Mouse (Mus musculus) thymus, postnatal 10 days (tissue): ENCODE data around the gene Col5a3.

ENCODE experiments used
- DNase-seq, 2 experiments: peaks; one replicate each; pipeline ENCODE4 v3.0.0; 2021; ENCODE audit warnings: low spot score in 2 of 2

The Col5a3 gene

DNA sequence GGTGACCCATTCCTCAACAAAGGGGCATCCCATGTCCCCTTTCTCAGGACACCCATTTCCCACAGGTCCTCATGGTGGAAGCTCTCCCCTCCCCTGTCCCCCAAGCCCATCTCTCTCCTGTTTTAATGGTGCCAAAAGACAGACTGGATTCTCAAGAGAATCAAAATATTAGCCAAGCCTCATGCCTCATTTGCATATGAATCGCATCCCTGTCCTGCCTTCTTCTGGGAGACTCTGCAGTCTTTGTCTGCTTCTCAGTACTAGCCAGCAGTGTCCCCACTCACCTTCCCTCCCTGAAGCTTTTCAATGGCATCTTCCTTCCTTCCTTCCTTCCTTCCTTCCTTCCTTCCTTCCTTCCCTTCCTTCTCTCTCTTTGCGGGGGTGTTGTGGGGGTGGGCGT lies 67.2 kb downstream of the Col5a3 start:
- DNase-seq: no peak

DNA sequence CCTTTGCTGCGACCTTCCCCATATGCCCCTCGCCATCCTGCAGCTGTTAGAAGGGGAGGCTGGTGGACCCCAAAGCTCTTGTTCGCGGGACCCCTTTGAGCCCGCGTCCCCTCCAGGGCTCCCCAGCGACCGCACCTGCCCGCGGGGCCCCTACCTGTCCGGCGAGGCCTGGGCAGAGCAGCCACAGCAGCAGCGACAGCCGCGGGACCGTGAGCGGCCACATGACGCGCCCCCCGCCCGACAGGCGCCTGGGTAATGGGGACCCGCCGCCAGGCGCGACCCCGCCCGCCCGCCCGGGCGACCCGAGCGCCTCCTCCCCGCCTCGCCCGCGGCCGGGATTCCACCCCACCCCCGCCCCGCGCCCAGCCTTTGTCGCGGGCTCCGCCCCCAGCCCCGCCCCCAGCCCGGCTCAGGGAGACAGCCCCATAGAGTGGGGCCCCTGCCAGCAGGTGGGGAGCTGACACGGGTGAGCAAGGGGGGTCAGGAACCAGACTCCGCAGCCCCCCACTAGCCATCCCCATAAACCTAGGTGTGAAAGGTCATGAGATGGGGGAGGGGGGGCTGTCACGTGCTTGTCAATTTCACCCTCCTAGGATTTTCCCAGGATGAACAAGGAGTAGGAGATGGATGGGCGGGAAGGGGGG lies 68.7 kb downstream of the Col5a3 start, which contains the start of gene Olfm2:
Olfm2 (minus strand) TSS at position 333 of the 644 bp plus-strand sequence.
- peak in 1 of 2 experiments; percentile 28 for DNase-seq

DNA sequence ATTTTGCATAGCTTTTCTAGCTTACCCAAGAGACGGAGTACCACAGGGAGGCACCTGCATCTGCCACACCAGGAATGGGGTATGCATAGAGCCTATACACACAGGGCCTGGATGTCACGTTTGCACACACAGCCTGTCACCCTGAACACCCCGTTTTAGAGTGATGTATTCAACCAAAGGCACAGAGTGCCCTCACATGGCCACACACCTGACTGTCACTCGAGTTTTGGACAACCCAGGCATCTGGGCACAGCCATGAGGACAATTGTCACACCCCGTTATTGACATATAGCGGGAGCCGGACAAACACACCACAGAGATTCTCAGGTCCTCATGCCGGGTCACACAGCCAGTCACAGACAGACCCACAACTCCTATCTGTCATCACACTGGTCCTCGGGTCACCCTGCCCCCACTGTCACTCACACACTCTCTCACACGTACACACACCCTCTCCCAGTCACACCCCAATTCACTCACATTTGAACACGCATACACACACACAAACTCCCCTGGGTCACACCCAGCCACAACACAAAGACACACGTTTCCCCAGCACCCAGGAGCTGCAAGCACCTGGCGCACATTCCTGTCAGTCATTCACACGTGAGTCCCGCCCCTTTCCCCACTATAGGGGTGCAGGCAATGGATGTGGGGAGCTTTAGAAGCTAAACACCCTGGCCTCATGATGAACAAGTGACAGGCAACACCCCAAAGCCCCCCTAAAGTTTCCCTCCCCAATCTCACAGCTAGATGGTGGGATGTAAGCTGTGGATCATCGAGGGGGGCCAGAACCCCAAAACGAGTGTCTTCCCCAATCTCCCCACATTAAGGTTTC lies 69.5 kb downstream of the Col5a3 start:
- no peak for DNase-seq

- DNase-seq: peak in 1 of 2 experiments; percentile 38
Observed at GRCm38 (mm10) chr9:20743946-20744738, 70.7 kb downstream of the Col5a3 start.

- peak; percentile 37 to 74 for DNase-seq
Observed at GRCm38 (mm10) chr9:20740407-20740806, 74.5 kb downstream of the Col5a3 start.

GRCm38 (mm10) chr9:20738251-20738999 lies 76.4 kb downstream of the Col5a3 start:
- DNase-seq: peak in 1 of 2 experiments; percentile 29

- no peak for DNase-seq
Observed at GRCm38 (mm10) chr9:20737227-20737626, 77.6 kb downstream of the Col5a3 start.

GRCm38 (mm10) chr9:20734692-20735091 lies 80.2 kb downstream of the Col5a3 start:
- no peak for DNase-seq

DNA sequence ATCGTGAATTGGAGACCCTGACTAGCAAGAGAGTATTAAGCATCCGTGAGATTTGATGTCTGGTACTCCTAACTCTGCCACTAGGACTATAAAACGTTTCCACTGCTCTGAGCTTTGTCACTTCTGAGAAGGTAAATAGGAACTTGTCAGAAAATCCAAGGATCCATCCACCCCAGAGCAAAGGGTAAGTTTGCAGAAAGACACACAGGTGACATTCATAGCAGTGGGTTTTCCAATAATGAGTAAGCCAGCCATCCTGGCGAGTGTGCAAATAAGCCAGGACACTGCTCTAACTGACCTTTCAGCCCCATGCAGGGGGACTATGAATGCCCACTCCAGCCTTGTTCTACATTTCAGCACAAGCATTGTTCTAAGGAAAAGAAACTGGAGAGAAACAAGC lies 83.1 kb downstream of the Col5a3 start:
- no peak for DNase-seq

DNA sequence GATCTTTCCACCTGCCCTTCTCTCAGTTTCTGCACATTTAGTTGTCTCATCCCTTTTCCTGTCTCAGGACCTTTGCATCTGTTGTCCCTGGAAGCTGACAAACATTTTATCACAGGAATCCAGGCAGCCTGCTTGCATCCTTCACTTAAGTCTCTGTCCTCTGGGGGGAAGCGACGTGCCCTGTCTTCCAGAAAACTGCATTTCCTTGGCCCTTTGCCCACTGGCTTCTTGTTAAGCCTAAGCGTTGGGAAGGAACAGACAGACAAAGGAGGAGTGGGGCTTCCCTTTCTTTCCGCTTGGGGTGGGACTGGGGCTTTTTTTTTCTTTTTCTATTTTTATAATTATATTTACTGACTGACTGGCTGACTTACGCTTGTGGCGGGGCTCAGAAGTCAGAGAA lies 85.4 kb downstream of the Col5a3 start:
- no peak for DNase-seq

GRCm38 (mm10) chr9:20727601-20728113 lies 87.2 kb downstream of the Col5a3 start:
- DNase-seq: peak in 1 of 2 experiments; percentile 60

DNA sequence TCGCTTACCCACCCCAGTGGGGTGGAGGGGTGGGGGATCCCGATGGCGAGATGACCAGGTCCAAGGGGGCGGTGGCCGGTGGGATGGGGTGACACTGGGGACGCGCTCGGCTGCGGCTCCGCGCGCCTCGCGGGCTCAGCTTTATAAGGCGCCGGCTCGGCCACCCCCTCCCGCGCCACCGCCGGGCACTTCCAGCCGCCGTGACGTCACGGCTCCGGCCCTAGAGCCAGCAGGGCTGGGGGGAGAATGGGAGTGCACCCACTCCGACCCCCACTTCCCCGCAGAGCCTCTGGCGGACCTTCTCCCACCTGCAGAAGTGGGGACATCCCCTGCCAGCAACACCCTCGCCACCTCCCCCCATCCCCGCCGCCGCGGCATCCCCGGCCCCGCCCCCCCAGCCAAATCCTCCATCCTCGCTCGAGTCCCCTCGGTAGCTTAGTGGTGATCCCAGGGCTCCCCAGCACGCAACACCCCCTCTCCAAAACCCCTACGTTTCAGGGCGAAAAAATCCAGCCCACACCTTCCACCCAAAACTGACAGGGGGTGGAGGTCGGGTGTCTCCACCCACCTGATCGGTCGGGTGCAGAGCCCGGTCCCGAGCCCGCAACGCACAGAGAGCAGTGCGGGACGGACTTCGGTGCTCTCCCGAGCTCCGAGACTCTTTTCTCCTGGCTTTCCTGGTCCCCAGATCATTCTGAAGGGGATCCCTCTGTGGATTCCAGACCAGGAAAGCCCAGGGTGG lies 87.8 kb downstream of the Col5a3 start:
- DNase-seq: no peak

DNA sequence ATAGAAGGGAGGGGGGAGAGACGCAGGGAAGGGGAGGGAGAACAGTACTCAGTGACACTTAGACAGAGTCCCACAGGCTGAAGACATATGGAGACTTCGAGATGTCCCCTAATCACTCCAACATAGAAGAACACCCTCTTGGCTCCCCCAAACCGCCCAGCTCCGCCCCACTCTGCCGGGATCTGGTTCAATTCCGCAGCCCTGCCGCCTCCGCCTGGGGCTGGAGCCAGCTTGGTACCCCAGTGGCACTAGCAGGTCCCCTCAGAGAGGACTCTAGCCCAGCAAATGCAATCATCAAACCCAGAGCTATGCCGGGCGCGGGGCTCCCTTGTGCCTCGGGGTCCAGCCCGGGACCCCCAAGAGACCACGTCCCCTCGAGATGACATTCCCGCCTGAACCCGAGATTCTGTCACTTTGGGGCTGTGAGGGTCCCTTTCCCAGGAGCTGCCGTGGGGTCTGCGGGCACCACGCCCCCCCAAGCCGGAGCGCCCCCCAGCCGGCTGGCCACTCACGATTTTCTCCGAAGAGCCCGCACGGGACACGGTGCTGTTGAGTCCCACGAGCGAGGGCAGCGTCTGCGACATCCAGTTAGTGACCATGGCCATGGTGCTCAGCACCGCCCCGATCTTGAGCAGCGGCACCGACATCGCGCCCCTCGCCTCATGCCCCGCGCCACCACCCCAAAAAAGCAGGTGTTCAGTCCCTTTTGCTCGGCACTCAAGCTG lies 88.6 kb downstream of the Col5a3 start:
- DNase-seq: no peak

GRCm38 (mm10) chr9:20721582-20721981 lies 93.3 kb downstream of the Col5a3 start:
- no peak for DNase-seq
